Mouse (Mus musculus): ENCODE results near the gene Fer.

The Fer gene

GRCm38 (mm10) chr17:64085493-64085892 lies 222.6 kb downstream of the Fer start:
- DNase-seq (ENCODE audit: low read depth, low spot score), result no peak

DNA sequence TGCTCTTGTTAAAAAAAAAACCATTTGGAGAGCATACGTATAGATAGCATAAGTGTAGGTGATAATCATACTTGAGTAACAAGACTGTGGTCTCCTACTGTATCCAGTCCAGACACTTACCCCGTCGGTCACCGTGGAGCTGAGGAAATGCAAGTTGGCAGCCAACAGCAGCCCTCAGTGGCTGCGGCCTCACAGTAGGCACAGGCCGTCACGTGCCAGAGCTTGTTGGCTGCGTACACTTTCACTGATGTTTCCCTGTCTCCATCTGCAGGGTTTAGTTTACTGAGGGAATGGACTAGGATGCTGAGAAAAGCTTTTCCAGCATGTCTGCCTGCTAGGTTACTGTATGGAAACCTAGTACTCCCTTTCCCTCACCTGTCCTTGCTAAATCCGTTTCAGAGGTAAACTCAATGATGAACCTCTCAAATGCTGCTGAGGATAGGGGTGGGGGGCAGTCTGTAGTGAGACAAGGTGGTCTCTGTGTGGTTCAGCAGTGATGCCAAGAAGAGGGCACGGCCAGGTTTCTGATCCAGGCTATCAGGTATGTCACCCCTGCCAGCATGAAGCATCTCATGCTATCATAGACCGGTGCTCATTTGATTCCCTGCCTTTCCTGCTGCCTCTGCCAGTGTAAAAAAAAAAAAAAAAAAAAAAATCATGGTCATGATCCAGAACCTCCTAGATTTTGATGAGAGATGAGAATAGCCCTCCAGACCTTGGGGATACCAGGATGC lies 224.2 kb downstream of the Fer start:
- DNase-seq (ENCODE audit: low read depth, low spot score), result no peak

- DNase-seq (ENCODE audit: low read depth, low spot score), result no peak
Measured at GRCm38 (mm10) chr17:64087871-64088270, 225.0 kb downstream of the Fer start.

DNA sequence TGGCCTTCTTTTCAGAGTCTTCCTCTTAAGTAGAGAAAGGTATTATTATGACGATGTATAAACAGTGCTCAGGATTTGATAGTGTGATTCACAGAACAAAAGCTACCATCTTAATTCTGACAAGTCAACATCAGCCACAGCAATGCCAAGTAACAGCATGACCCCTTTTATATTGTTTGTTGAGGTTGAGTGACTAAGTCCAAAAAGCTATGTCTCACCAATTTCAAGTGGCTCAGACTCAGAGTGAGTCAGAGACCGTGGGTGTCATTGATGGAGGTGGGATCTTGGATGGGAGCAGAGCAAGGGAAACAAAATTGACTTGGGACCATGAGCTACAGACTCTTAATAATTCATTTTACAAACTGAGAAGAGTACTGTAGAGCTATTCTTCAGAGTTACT lies 230.9 kb downstream of the Fer start:
- DNase-seq (ENCODE audit: low read depth, low spot score), result no peak

DNA sequence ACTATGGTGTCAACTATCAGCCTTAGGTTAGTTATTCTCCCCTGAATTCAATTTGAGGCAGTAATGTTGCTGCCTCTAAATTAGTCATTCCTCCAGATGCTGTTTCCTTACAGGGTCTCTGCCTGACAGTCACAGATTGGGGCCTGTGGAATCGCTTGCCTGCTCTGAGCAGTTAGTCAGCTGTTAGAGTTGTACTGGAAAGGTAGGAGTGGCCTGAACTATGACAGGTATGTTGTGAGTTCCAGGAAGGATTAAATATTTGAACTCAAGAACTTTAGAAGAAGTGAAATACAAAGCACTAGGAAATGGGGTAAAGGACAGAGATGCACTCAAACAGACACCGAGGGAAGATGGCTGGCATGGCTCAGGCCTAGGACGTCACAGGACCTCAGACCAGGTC lies 233.9 kb downstream of the Fer start:
- DNase-seq (ENCODE audit: low read depth, low spot score), result no peak

- no peak for DNase-seq (ENCODE audit: low read depth, low spot score)
Measured at GRCm38 (mm10) chr17:64097788-64098359, 235.0 kb downstream of the Fer start.

DNA sequence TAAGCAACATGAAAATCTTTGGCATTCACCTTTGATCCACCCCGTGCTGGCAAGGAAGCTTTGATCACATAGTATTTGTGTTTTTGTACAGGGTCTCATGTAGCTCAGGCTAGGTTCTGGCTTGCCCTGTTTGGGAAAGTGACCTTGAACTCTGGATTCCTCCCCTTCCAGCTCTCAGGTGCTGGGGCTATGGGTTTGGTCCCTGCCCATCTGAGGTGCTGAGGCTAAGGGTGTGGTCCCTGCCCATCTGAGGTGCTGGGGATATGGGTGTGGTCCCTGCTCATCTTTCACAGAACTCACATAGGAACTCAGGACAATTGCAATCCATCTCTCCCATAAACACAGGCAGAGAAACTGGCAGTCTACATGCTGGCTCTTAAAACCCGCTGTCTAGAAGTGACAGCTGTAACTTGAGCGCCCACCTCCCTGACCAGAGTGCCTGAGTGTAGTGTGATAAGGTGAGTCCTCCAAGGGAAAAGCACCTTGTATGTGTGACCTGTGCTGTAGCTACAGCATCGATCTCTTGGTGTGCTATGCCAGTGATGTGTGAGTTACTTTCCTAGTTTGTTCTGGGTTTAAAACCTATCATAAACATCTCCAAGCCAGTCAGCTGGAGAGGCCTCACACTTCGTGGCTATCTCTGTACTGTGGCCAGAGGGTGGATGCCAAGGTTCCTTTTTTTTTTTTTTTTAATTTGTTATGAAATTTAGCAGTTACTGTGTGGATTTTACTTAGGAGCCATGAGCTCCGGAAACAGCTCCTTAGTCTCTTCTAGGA lies 236.7 kb downstream of the Fer start:
- no peak for DNase-seq (ENCODE audit: low read depth, low spot score)

GRCm38 (mm10) chr17:64100172-64100510 lies 237.3 kb downstream of the Fer start:
- no peak for DNase-seq (ENCODE audit: low read depth, low spot score)

GRCm38 (mm10) chr17:64108773-64109172 lies 245.9 kb downstream of the Fer start:
- DNase-seq (ENCODE audit: low read depth, low spot score), result no peak

GRCm38 (mm10) chr17:64109871-64110270 lies 247.0 kb downstream of the Fer start:
- no peak for DNase-seq (ENCODE audit: low read depth, low spot score)

DNA sequence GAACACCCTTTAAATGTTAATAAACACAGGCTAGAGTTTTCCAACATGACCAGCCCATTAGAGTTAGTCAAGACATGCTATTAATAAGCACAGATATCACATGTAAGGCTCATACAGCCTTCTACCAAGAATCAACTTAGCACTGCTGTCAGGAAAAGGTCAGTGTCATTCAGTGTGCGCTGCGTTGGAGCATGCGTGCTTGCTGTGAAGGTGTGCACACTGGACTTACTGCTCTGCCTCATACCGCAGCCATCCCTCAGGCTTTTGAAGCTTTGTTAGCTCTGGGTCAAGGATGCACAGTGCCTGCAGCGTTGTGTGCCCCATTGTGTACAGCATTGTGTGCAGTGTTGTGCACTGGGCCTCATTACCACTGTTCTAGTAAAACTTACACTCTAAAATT lies 250.8 kb downstream of the Fer start:
- DNase-seq (ENCODE audit: low read depth, low spot score), result no peak

- no peak for DNase-seq (ENCODE audit: low read depth, low spot score)
Measured at GRCm38 (mm10) chr17:64116762-64117161, 253.9 kb downstream of the Fer start.

- DNase-seq (ENCODE audit: low read depth, low spot score), result no peak
Measured at GRCm38 (mm10) chr17:64119697-64120288, 256.9 kb downstream of the Fer start.

DNA sequence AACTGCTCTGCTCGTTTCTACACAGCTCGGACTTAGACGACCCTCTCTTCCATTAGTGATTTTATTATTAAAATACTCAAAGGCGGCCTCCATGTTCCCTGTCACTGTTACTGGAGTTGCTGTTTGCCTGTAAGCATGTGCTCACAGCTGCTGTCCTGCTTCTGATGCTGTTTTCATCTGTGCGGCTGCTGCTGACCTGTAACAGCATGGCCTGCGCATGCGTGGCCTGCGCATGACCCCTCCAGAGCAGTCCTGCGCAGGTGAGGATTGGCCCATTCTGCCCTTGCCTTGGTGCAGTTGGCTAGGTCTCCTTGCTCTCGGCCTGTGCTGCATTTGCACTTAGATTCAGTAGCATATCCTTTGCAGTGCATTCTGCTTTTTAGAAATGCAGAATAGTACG lies 259.7 kb downstream of the Fer start:
- no peak for DNase-seq (ENCODE audit: low read depth, low spot score)

- DNase-seq (ENCODE audit: low read depth, low spot score), result no peak
Measured at GRCm38 (mm10) chr17:64123732-64124131, 260.9 kb downstream of the Fer start.

GRCm38 (mm10) chr17:64126904-64127303 lies 264.0 kb downstream of the Fer start:
- DNase-seq (ENCODE audit: low read depth, low spot score), result no peak

- no peak for DNase-seq (ENCODE audit: low read depth, low spot score)
Measured at GRCm38 (mm10) chr17:64129750-64130149, 266.9 kb downstream of the Fer start.

GRCm38 (mm10) chr17:64130356-64130755 lies 267.5 kb downstream of the Fer start:
- DNase-seq (ENCODE audit: low read depth, low spot score), result no peak

GRCm38 (mm10) chr17:64132183-64132582 lies 269.3 kb downstream of the Fer start:
- no peak for DNase-seq (ENCODE audit: low read depth, low spot score)

DNA sequence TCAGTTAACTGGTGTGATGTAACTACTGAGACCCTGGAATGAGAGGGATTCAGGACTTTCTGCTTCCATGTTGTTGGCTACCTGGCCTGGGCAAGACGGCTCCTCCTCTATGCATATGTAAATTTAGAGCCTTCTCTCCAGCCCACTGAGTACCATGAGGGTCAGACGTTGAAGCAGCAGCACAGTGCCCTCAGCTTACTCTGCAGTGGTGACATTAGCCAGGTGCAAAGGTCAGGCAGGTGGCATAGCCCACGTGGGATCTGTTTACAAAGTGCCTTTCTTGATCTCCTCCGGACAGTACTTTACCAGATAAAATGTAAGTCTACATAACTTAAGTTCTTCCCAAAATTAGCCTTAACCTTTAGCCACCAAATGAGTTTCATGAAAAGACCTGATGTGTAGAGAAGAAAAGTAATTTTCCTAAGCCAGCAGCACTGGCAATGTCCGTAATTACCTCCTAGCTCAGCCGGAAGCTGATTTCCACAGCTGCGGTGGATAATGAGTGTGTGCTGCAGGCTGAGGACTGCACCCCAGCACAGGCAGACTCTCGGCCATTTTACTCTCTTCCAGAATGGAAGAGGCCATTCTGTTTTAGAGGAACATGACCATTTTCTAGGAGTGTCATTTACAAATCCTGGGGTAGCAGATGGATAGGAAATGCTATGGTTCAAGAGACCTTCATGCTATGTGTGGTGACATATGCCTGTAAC lies 273.2 kb downstream of the Fer start:
- no peak for DNase-seq (ENCODE audit: low read depth, low spot score)

DNA sequence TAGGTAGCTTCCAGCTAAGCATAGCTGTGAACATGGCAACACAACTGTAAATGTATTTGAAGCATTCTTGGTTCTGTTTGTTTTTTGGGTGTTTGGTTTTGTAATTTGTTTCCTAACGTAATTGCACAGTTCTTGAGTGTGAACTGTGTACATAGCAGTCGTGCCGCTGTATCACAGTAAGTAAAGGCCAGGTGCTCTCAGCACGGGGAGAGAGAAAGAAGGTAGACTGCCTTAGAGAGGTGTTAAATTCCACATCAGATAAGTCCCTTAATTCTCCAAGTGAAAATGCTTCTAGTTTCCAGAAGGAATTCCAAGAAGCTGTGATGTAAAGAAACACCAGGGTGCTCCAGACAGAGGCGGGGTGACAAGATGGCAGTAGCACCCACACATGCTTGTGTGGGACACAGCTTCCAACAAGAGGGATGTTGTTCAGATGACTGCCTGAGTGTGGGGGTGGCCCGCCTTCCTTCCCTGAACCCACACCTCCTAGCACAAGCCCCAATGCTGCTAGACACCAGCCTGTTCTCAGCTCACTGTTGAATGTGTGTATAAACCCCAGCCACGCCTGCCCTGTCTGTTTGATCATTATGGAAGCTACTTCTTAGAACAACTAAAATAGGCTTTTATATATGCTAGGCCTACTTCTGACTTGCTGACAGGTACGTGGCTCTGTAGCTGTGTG lies 275.3 kb downstream of the Fer start:
- no peak for DNase-seq (ENCODE audit: low read depth, low spot score)

All from CD4-positive helper T cell, adult 2 months (primary cell).